Mouse (Mus musculus): Measurements from ENCODE around the gene Npas2.

Npas2 gene

GRCm38 (mm10) chr1:39192997-39193861 is at the start of gene Npas2:
TSS of gene Npas2 (plus strand) at chr1:39193731.
- in situ Hi-C loops (cut with MboI, MseI), result no loop called here

- in situ Hi-C loops (cut with MboI, MseI), result no loop called here
Measured at GRCm38 (mm10) chr1:39156778-39157177, 36.8 kb upstream of the Npas2 start.

- in situ Hi-C loops (cut with MboI, MseI), result no loop called here
Measured at GRCm38 (mm10) chr1:39160167-39160566, 33.4 kb upstream of the Npas2 start.

GRCm38 (mm10) chr1:39163077-39163476 is 30.5 kb upstream of the Npas2 start:
- in situ Hi-C loops (cut with MboI, MseI), result no loop called here

GRCm38 (mm10) chr1:39176690-39177089 is 16.8 kb upstream of the Npas2 start:
- in situ Hi-C loops (cut with MboI, MseI), result no loop called here

GRCm38 (mm10) chr1:39177211-39177610 is 16.3 kb upstream of the Npas2 start:
- in situ Hi-C loops (cut with MboI, MseI), result no loop called here

- in situ Hi-C loops (cut with MboI, MseI), result no loop called here
Measured at GRCm38 (mm10) chr1:39179806-39180205, 13.7 kb upstream of the Npas2 start.

- in situ Hi-C loops (cut with MboI, MseI), result no loop called here
Measured at GRCm38 (mm10) chr1:39180517-39180916, 13.0 kb upstream of the Npas2 start.

GRCm38 (mm10) chr1:39181901-39182300 is 11.6 kb upstream of the Npas2 start:
- in situ Hi-C loops (cut with MboI, MseI), result no loop called here

- in situ Hi-C loops (cut with MboI, MseI), result no loop called here
Measured at GRCm38 (mm10) chr1:39185833-39186232, 7.7 kb upstream of the Npas2 start.

- in situ Hi-C loops (cut with MboI, MseI), result no loop called here
Measured at GRCm38 (mm10) chr1:39186711-39187437, 6.7 kb upstream of the Npas2 start.

- in situ Hi-C loops (cut with MboI, MseI), result no loop called here
Measured at GRCm38 (mm10) chr1:39191122-39191521, 2.4 kb upstream of the Npas2 start.

GRCm38 (mm10) chr1:39192460-39192996 is 1.0 kb upstream of the Npas2 start:
- in situ Hi-C loops (cut with MboI, MseI), result no loop called here

- in situ Hi-C loops (cut with MboI, MseI), result no loop called here
Measured at GRCm38 (mm10) chr1:39193862-39194675, 538 bp downstream of the Npas2 start.

- in situ Hi-C loops (cut with MboI, MseI), result no loop called here
Measured at GRCm38 (mm10) chr1:39194959-39195358, 1.4 kb downstream of the Npas2 start.

GRCm38 (mm10) chr1:39196126-39196525 is 2.6 kb downstream of the Npas2 start:
- in situ Hi-C loops (cut with MboI, MseI), result no loop called here

GRCm38 (mm10) chr1:39196676-39197375 is 3.3 kb downstream of the Npas2 start:
- in situ Hi-C loops (cut with MboI, MseI), result no loop called here

- in situ Hi-C loops (cut with MboI, MseI), result no loop called here
Measured at GRCm38 (mm10) chr1:39205021-39205420, 11.5 kb downstream of the Npas2 start.

- in situ Hi-C loops (cut with MboI, MseI), result no loop called here
Measured at GRCm38 (mm10) chr1:39205697-39206096, 12.2 kb downstream of the Npas2 start.

GRCm38 (mm10) chr1:39206942-39207341 is 13.4 kb downstream of the Npas2 start:
- in situ Hi-C loops (cut with MboI, MseI), result no loop called here

GRCm38 (mm10) chr1:39210928-39211327 is 17.4 kb downstream of the Npas2 start:
- in situ Hi-C loops (cut with MboI, MseI), result loop anchor here (5.0 kb wide), 1 partner anchor 204 kb away; no protein-coding TSS in a partner anchor
